ENCODE assay signal across 8 mouse cellular contexts in genomic region chr13:89929477-89929876, GRCm38 (mm10).
DNase-seq lines count a peak whose midpoint lies in the region; ATAC-seq and TF ChIP-seq lines count a peak whose summit lies in the region.

No protein-coding gene starts in this region.

- H3K27me3 ChIP-seq in midbrain, postnatal 0 days (ENCODE audit: insufficient read depth, low read length), result no peaks in the 10 kb centered on the region
- no peaks in the 10 kb centered on the region for H3K27me3 ChIP-seq in midbrain, embryonic 16.5 days (ENCODE audit: control insufficient read depth, insufficient read depth, low read depth, low read length)
- H3K27me3 ChIP-seq in heart, embryonic 16.5 days (ENCODE audit: control insufficient read depth, insufficient read depth, low read length), result no peaks in the 10 kb centered on the region
- no peaks in the 10 kb centered on the region for H3K27me3 ChIP-seq in limb, embryonic 13.5 days
- no peaks in the 10 kb centered on the region for H3K27me3 ChIP-seq in forebrain, postnatal 0 days (ENCODE audit: insufficient read depth, low read length)
- no peaks in the 10 kb centered on the region for H3K27me3 ChIP-seq in forebrain, embryonic 11.5 days (ENCODE audit: control insufficient read depth, insufficient read depth, low read length)

- no peak overlapping the region for H3K9ac ChIP-seq in midbrain, postnatal 0 days (replicated peaks; ENCODE audit: low read length, poor library complexity, severe bottlenecking)
- no peak overlapping the region for H3K9ac ChIP-seq in midbrain, embryonic 16.5 days (ENCODE audit: low read depth, low read length)
- H3K9ac ChIP-seq in heart, embryonic 16.5 days (ENCODE audit: low read length), result no peak overlapping the region
- H3K9ac ChIP-seq in limb, embryonic 13.5 days, result no peak overlapping the region
- H3K9ac ChIP-seq in forebrain, postnatal 0 days, result no peak overlapping the region
- H3K9ac ChIP-seq in forebrain, embryonic 11.5 days (ENCODE audit: low read length), result no peak overlapping the region

- no peak overlapping the region for H3K4me2 ChIP-seq in midbrain, postnatal 0 days (ENCODE audit: low read depth, low read length, poor library complexity, severe bottlenecking)
- H3K4me2 ChIP-seq in midbrain, embryonic 16.5 days (ENCODE audit: low read length), result no peak overlapping the region
- peak overlapping the region; percentile 30; the same call in 1 of the 2 replicates for H3K4me2 ChIP-seq in heart, embryonic 16.5 days (ENCODE audit: low read depth, low read length)
- H3K4me2 ChIP-seq in limb, embryonic 13.5 days (replicated peaks), result 0 out of 2 replicates have a peak overlapping the region, but pooled peaks have one; percentile 19
- no peak overlapping the region for H3K4me2 ChIP-seq in forebrain, postnatal 0 days (ENCODE audit: low read depth)
- H3K4me2 ChIP-seq in forebrain, embryonic 11.5 days (ENCODE audit: low read depth, low read length, severe bottlenecking), result no peak overlapping the region

- H3K27ac ChIP-seq in midbrain, postnatal 0 days (ENCODE audit: low read depth, low read length), result no peak overlapping the region
- H3K27ac ChIP-seq in midbrain, embryonic 16.5 days (ENCODE audit: low read length), result no peak overlapping the region
- no peak overlapping the region for H3K27ac ChIP-seq in heart, embryonic 16.5 days (ENCODE audit: low read length)
- no peak overlapping the region for H3K27ac ChIP-seq in limb, embryonic 13.5 days
- no peak overlapping the region for H3K27ac ChIP-seq in forebrain, postnatal 0 days (ENCODE audit: low read depth, low read length)
- no peak overlapping the region for H3K27ac ChIP-seq in layer of hippocampus, adult 2 months
- no peak overlapping the region for H3K27ac ChIP-seq in forebrain, embryonic 11.5 days (ENCODE audit: low read depth, low read length)

- H3K36me3 ChIP-seq in midbrain, postnatal 0 days (ENCODE audit: insufficient read depth, low read length), result no peaks in the 10 kb centered on the region
- H3K36me3 ChIP-seq in midbrain, embryonic 16.5 days (ENCODE audit: control insufficient read depth, insufficient read depth, low read length), result no peaks in the 10 kb centered on the region
- no peaks in the 10 kb centered on the region for H3K36me3 ChIP-seq in heart, embryonic 16.5 days (ENCODE audit: control insufficient read depth, insufficient read depth)
- H3K36me3 ChIP-seq in limb, embryonic 13.5 days, result no peaks in the 10 kb centered on the region
- H3K36me3 ChIP-seq in forebrain, postnatal 0 days (ENCODE audit: insufficient read depth), result no peaks in the 10 kb centered on the region
- H3K36me3 ChIP-seq in forebrain, embryonic 11.5 days (ENCODE audit: control insufficient read depth, insufficient read depth, low read length), result no peaks in the 10 kb centered on the region

- WGBS in midbrain, postnatal 0 days, result 48% methylated on average over 3 of the region's 3 CpGs
- WGBS in midbrain, embryonic 16.5 days, result 61% methylated on average over 3 of the region's 3 CpGs
- 24% methylated on average over 3 of the region's 3 CpGs for WGBS in heart, embryonic 16.5 days
- WGBS in limb, embryonic 13.5 days, result 12% methylated on average over 3 of the region's 3 CpGs
- 30% methylated on average over 3 of the region's 3 CpGs for WGBS in forebrain, postnatal 0 days
- WGBS in forebrain, embryonic 11.5 days, result 58% methylated on average over 3 of the region's 3 CpGs

- H3K4me1 ChIP-seq in midbrain, postnatal 0 days (ENCODE audit: insufficient read depth, low read length), result no peaks in the 10 kb centered on the region
- H3K4me1 ChIP-seq in midbrain, embryonic 16.5 days (ENCODE audit: control insufficient read depth, insufficient read depth, low read length), result no peaks in the 10 kb centered on the region
- H3K4me1 ChIP-seq in heart, embryonic 16.5 days (ENCODE audit: control insufficient read depth, insufficient read depth, low read length), result peaks cover 2% of the 10 kb centered on the region; the same call in 1 of the 2 replicates
- H3K4me1 ChIP-seq in limb, embryonic 13.5 days, result no peaks in the 10 kb centered on the region; the same call in 1 of the 2 replicates
- H3K4me1 ChIP-seq in forebrain, postnatal 0 days (ENCODE audit: insufficient read depth), result no peaks in the 10 kb centered on the region
- H3K4me1 ChIP-seq in forebrain, embryonic 11.5 days (replicated peaks; ENCODE audit: control insufficient read depth, insufficient read depth, low read length), result no peaks in the 10 kb centered on the region

- DNase-seq in midbrain, postnatal 0 days (ENCODE audit: low spot score), result peak; percentile 53
- peak; percentile 31 for DNase-seq in urinary bladder, postnatal 25 days (ENCODE audit: low spot score)
- no peak for DNase-seq in forebrain, postnatal 0 days
- DNase-seq in layer of hippocampus, adult 2 months (ENCODE audit: low spot score in 2 of 2), result no peak
- DNase-seq in forebrain, embryonic 11.5 days (ENCODE audit: low spot score), result no peak

- H3K4me3 ChIP-seq in midbrain, postnatal 0 days (ENCODE audit: low read depth, low read length), result no peak overlapping the region
- H3K4me3 ChIP-seq in midbrain, embryonic 16.5 days (ENCODE audit: low read depth, low read length), result no peak overlapping the region
- no peak overlapping the region for H3K4me3 ChIP-seq in heart, embryonic 16.5 days (ENCODE audit: low read length)
- no peak overlapping the region for H3K4me3 ChIP-seq in limb, embryonic 13.5 days
- no peak overlapping the region for H3K4me3 ChIP-seq in forebrain, postnatal 0 days (ENCODE audit: low read depth, low read length)
- no peak overlapping the region for H3K4me3 ChIP-seq in layer of hippocampus, adult 2 months
- H3K4me3 ChIP-seq in forebrain, embryonic 11.5 days (ENCODE audit: low read depth, low read length), result no peak overlapping the region

- no peaks in the 10 kb centered on the region for H3K9me3 ChIP-seq in midbrain, postnatal 0 days (ENCODE audit: low read length)
- no peaks in the 10 kb centered on the region for H3K9me3 ChIP-seq in midbrain, embryonic 16.5 days (replicated peaks; ENCODE audit: control insufficient read depth, low read length, poor library complexity, severe bottlenecking)
- no peaks in the 10 kb centered on the region for H3K9me3 ChIP-seq in heart, embryonic 16.5 days (replicated peaks; ENCODE audit: control insufficient read depth, low read length)
- H3K9me3 ChIP-seq in limb, embryonic 13.5 days, result no peaks in the 10 kb centered on the region
- no peaks in the 10 kb centered on the region for H3K9me3 ChIP-seq in forebrain, postnatal 0 days (ENCODE audit: low read length)
- no peaks in the 10 kb centered on the region for H3K9me3 ChIP-seq in forebrain, embryonic 11.5 days (ENCODE audit: control insufficient read depth, low read length)

- no peak for ATAC-seq in midbrain, postnatal 0 days (ENCODE audit: low FRiP score)
- ATAC-seq in midbrain, embryonic 16.5 days, result no peak
- ATAC-seq in heart, embryonic 16.5 days (replicated peaks; ENCODE audit: extremely low read depth, insufficient read depth, low FRiP score), result no peak
- no peak for ATAC-seq in limb, embryonic 13.5 days (ENCODE audit: low FRiP score, low read depth)
- ATAC-seq in forebrain, postnatal 0 days, result no peak
- no peak for ATAC-seq in forebrain, embryonic 11.5 days (replicated peaks; ENCODE audit: low FRiP score)

- TF ChIP-seq CTCF in midbrain, postnatal 0 days (IDR thresholded peaks at IDR 0.05), result no peak
- no peak for TF ChIP-seq CTCF in forebrain, postnatal 0 days (IDR thresholded peaks at IDR 0.05; ENCODE audit: low read depth)
- no peak for TF ChIP-seq CTCF in layer of hippocampus, adult 2 months (conservative IDR thresholded peaks at IDR 0.05)

Comparison
In these comparisons a context has a peak if more than half of its experiments do, and no peak if none do; other contexts are left out.
1. DNase-seq: peak in midbrain, postnatal 0 days (single experiment) and urinary bladder, postnatal 25 days (single experiment); none in forebrain, postnatal 0 days (single experiment), layer of hippocampus, adult 2 months (0 of 2) and forebrain, embryonic 11.5 days (single experiment).
2. H3K4me2 ChIP-seq: peak in heart, embryonic 16.5 days (single experiment) and limb, embryonic 13.5 days (single experiment); none in midbrain, postnatal 0 days (single experiment), midbrain, embryonic 16.5 days (single experiment), forebrain, postnatal 0 days (single experiment) and forebrain, embryonic 11.5 days (single experiment).